Mouse (Mus musculus) liver, postnatal 0 days (tissue): ENCODE measurements around the gene Tlcd2. TPM values are rescaled to one million over a fixed set of nuclear protein-coding genes. Genes with fewer than 3 reads are reported as not detected.

Experiments
- ATAC-seq: fragments of 200-750 bp; cut with Nextera tagmentation; 2 replicates; pipeline ENCODE4 v1.8.0; 2017; ENCODE audit warnings: mild to moderate bottlenecking, moderate library complexity
- DNase-seq: peaks from one replicate; pipeline ENCODE4 v3.0.0-alpha.2; 2016
- H3K27ac ChIP-seq: fragments of 300-500 bp; sonication (generic); 2 replicates; pipeline ENCODE4 v1.5.1; 2014; ENCODE audit warnings: antibody characterized with exemption, moderate library complexity, mild to moderate bottlenecking, low read depth
- H3K27me3 ChIP-seq: fragments of 300-500 bp; sonication (generic); 2 replicates; pipeline ENCODE4 v1.6.1; 2014; ENCODE audit warnings: low read length, control low read depth, mixed read lengths; ENCODE audit not compliant: insufficient read depth
- H3K36me3 ChIP-seq: fragments of 300-500 bp; sonication (generic); replicated peaks from 2 replicates; pipeline ENCODE4 v1.6.1; 2014; ENCODE audit warnings: mild to moderate bottlenecking, control low read depth, low read length, moderate library complexity, mixed read lengths; ENCODE audit not compliant: insufficient read depth
- H3K4me1 ChIP-seq: fragments of 300-500 bp; sonication (generic); 2 replicates; pipeline ENCODE4 v1.6.1; 2014; ENCODE audit warnings: antibody characterized with exemption, mild to moderate bottlenecking, control low read depth; ENCODE audit not compliant: insufficient read depth
- H3K4me2 ChIP-seq: fragments of 300-500 bp; sonication (generic); 2 replicates; pipeline ENCODE4 v1.6.1; 2014; ENCODE audit warnings: low read depth, mild to moderate bottlenecking, low read length, moderate library complexity, mixed read lengths
- H3K4me3 ChIP-seq: fragments of 300-500 bp; sonication (generic); 2 replicates; pipeline ENCODE4 v1.5.1; 2014; ENCODE audit warnings: low read depth, low read length
- H3K9ac ChIP-seq: fragments of 300-500 bp; sonication (generic); replicated peaks from 2 replicates; pipeline ENCODE4 v1.6.1; 2014; ENCODE audit warnings: mild to moderate bottlenecking, moderate library complexity
- H3K9me3 ChIP-seq: fragments of 300-500 bp; sonication (generic); 2 replicates; pipeline ENCODE4 v1.6.1; 2016; ENCODE audit warnings: mild to moderate bottlenecking, control low read depth, low read length, mixed read lengths
- CTCF ChIP-seq: sonication (generic); IDR thresholded peaks from 2 replicates; pipeline ENCODE4 v1.5.1; 2016; ENCODE audit warnings: antibody characterized with exemption, low read depth
- EP300 ChIP-seq: IDR thresholded peaks from 2 replicates; pipeline ENCODE4 v1.6.1; 2016; ENCODE audit warnings: antibody characterized with exemption, low read depth, mild to moderate bottlenecking
- WGBS: fragments of 180-500 bp; shearing (Covaris S2); extraction: QIAGEN DNeasy Blood & Tissue Kit; methylation state at CpG from one replicate; pipeline ENCODE4 v1.1.7; 2014; ENCODE audit not compliant: insufficient replicate concordance; 5-methylcytosine and 5-hydroxymethylcytosine counted together
- microRNA counts: library from miRNA; unstranded; fragments of <30 nt; microRNA quantifications from one replicate; lab custom pipeline; 2015
- microRNA-seq: library from miRNA; unstranded; fragments of <30 nt; microRNA quantifications from one replicate; pipeline ENCODE4, GENCODE M21; 2016
- polyA plus RNA-seq: library from polyadenylated mRNA; unstranded; fragments of >200 nt; fragmentation: Nextera tagmentation; extraction: Ambion mirVana; gene quantifications from 2 replicates; pipeline ENCODE4 v1.2.1, GENCODE M21; 2015

Tlcd2 gene
- polyA plus RNA-seq, 1 experiment from 2014 or later = 35.6 TPM

GRCm38 (mm10) chr11:75513336-75513735 is 51.8 kb downstream of the Tlcd2 start, which contains the start of gene Scarf1:
Gene Scarf1 (plus strand): TSS chr11:75513540.
- DNase-seq (peak; percentile 36), ATAC-seq (no peak)
- WGBS = 44% methylated on average over 8 of the region's 8 CpGs
- Histone ChIP-seq H3K27me3 (no peaks in the 10 kb centered on the region), H3K4me3 (peak within 1 kb of the TSS; percentile 15; the same call in 1 of the 2 replicates), H3K4me1 (peaks cover 24% of the 10 kb centered on the region), H3K9ac (no peak within 1 kb of the TSS), H3K27ac (0 out of 2 replicates have a peak within 1 kb of the TSS, but pooled peaks have one; percentile 0), H3K36me3 (peaks cover 22% of the 10 kb centered on the region), H3K9me3 (no peaks in the 10 kb centered on the region), H3K4me2 (peak within 1 kb of the TSS; percentile 44)
- no peak for TF ChIP-seq CTCF
- no peak for TF ChIP-seq EP300

DNA sequence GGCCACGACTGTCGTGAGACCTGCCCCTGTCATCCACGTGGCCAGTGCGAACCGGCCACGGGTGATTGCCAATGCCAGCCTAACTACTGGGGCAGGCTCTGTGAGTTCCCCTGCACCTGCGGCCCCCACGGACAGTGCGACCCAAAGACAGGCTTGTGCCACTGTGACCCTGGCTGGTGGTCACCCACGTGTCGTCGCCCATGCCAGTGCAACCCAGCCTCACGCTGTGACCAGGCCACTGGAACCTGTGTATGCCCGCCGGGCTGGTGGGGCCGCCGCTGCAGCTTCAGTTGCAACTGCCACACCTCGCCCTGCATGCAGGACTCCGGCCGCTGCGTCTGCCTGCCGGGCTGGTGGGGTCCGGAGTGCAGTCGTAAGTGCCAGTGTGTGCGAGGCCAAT is 53.7 kb downstream of the Tlcd2 start:
- peaks cover 11% of the 10 kb centered on the region; the same call in 1 of the 2 replicates for H3K36me3 ChIP-seq
- H3K27ac ChIP-seq = no peak overlapping the region
- peaks cover 10% of the 10 kb centered on the region for H3K4me1 ChIP-seq
- DNase-seq (no peak), ATAC-seq (no peak)
- H3K4me2 ChIP-seq = no peak overlapping the region
- WGBS = 90% methylated on average over 24 of the region's 25 CpGs
- H3K9ac ChIP-seq = no peak overlapping the region
- TF ChIP-seq EP300 = no peak
- no peak for TF ChIP-seq CTCF
- no peaks in the 10 kb centered on the region for H3K27me3 ChIP-seq
- no peak overlapping the region for H3K4me3 ChIP-seq
- no peaks in the 10 kb centered on the region for H3K9me3 ChIP-seq

- no peak overlapping the region for H3K9ac ChIP-seq
- no peak overlapping the region for H3K4me2 ChIP-seq
- DNase-seq (no peak), ATAC-seq (no peak)
- H3K4me3 ChIP-seq = no peak overlapping the region
- H3K9me3 ChIP-seq = no peaks in the 10 kb centered on the region
- H3K4me1 ChIP-seq = no peaks in the 10 kb centered on the region
- peaks cover 8% of the 10 kb centered on the region; the same call in 1 of the 2 replicates for H3K36me3 ChIP-seq
- no peaks in the 10 kb centered on the region for H3K27me3 ChIP-seq
- whole genome bisulfite sequencing = 82% methylated on average over 15 of the region's 15 CpGs
- no peak overlapping the region for H3K27ac ChIP-seq
- no peak for TF ChIP-seq EP300
- TF ChIP-seq CTCF = no peak
These were observed 58.5 kb downstream of the Tlcd2 start for GRCm38 (mm10) chr11:75519834-75520633.

MicroRNAs within 50 kb of the gene (microRNA counts, 519-probe panel; counts per million panel counts)
- microRNA mmu-miR-22 (lab: Ali Mortazavi, UCI) = 8,537 counts per million, percentile 95 among the panel's probes with 10 or more counts

Small RNA genes lying within 50 kb of the gene (microRNA-seq; reads per million reads assigned to microRNA genes)
- gene Mir22 = 51,750 reads per million, percentile 99 among the genes with 10 or more reads in this experiment

Other genes starting within 250 kb of the Tlcd2 start
- gene Rpa1, start 113.4 kb upstream of the Tlcd2 start, polyA plus RNA-seq = 43.5 and 49.3 TPM in 2 replicates
- 3.1 TPM in 2 replicates for gene Smyd4, start 113.3 kb upstream of the Tlcd2 start, polyA plus RNA-seq
- gene Serpinf1, start 39.0 kb upstream of the Tlcd2 start, polyA plus RNA-seq = 823 and 833 TPM in 2 replicates
- 975 and 1,049 TPM in 2 replicates for gene Serpinf2, start 22.1 kb upstream of the Tlcd2 start, polyA plus RNA-seq
- 8.4 and 9.5 TPM in 2 replicates for gene Wdr81, start 7.0 kb upstream of the Tlcd2 start, polyA plus RNA-seq
- gene Prpf8, start 25.1 kb downstream of the Tlcd2 start, polyA plus RNA-seq = 12.1 and 13.9 TPM in 2 replicates
- 13.2 and 13.4 TPM in 2 replicates for gene Rilp, start 48.4 kb downstream of the Tlcd2 start, polyA plus RNA-seq
- 3.1 TPM in 2 replicates for gene Scarf1, start 51.8 kb downstream of the Tlcd2 start, polyA plus RNA-seq
- 5.9 and 7.2 TPM in 2 replicates for gene Slc43a2, start 70.0 kb downstream of the Tlcd2 start, polyA plus RNA-seq
- gene Pitpna, start 126.4 kb downstream of the Tlcd2 start, polyA plus RNA-seq = 30.1 and 36.7 TPM in 2 replicates
- 16.7 TPM in 2 replicates for gene Inpp5k, start 169.3 kb downstream of the Tlcd2 start, polyA plus RNA-seq
- gene Myo1c, start 188.8 kb downstream of the Tlcd2 start, polyA plus RNA-seq = 19.4 and 22.4 TPM in 2 replicates
- 35.0 and 36.0 TPM in 2 replicates for gene Crk, start 217.5 kb downstream of the Tlcd2 start, polyA plus RNA-seq